Comparison of ENCODE assay signal across 9 mouse cellular contexts in the genomic region with DNA sequence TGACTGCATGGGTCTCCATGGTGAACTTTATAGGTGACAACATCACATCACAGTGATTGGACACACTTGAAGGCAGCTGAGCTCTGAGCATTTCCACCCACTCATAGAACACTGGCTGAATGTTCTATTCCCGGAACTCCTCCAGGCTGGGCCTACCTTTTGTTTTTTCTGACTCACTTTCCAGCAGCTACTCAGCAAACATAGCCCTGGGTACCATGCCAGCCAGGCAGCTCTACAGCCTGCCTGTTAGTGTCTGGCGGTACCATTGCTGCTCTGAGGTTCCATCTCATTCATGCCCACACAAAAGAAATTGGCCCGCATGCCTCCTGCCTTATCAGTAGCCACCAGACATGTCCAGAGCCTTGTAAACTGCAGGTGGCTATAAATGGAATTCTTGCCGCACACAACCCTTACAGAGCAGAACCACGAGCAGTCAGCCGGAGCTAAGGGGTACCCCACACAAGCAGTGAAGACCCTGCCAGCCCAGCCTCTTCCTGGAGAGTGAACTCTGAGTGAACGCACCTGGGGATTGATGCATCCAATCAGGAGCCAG. TPM values are rescaled to one million over a fixed set of nuclear protein-coding genes. Genes with fewer than 3 reads are reported as not detected.
DNase-seq lines count a peak whose midpoint lies in the region; ATAC-seq and TF ChIP-seq lines count a peak whose summit lies in the region.
"Had no signal": no experiment of that assay in that cellular context is flagged by ENCODE, and none has a peak within 500 bp of the region (broad histone marks: within the 10 kb centered on the region; RNA-seq: fewer than 3 reads in every experiment).

No protein-coding gene starts in this region.

- no peak overlapping the region for H3K4me3 ChIP-seq in heart, postnatal 0 days (ENCODE audit: low read depth, low read length)
- peak overlapping the region; percentile 29 for H3K4me3 ChIP-seq in liver, embryonic 16.5 days (ENCODE audit: low read depth, low read length)

- TF ChIP-seq CTCF in heart, postnatal 0 days (IDR thresholded peaks at IDR 0.05; ENCODE audit: low read depth), result no peak

- peak overlapping the region; percentile 12 for H3K27ac ChIP-seq in heart, postnatal 0 days (ENCODE audit: low read depth)
- peak overlapping the region; percentile 89 for H3K27ac ChIP-seq in liver, embryonic 16.5 days (ENCODE audit: low read length)

- no peak overlapping the region for H3K9ac ChIP-seq in heart, postnatal 0 days (replicated peaks; ENCODE audit: low read depth, low read length)
- peak overlapping the region; percentile 51 for H3K9ac ChIP-seq in liver, embryonic 16.5 days (ENCODE audit: low read depth, low read length)

- peak; percentile 61 for ATAC-seq in heart, postnatal 0 days (ENCODE audit: insufficient read depth, low read depth)
- peak; percentile 88 for ATAC-seq in liver, embryonic 16.5 days (ENCODE audit: low read depth)

- no peaks in the 10 kb centered on the region for H3K36me3 ChIP-seq in heart, postnatal 0 days (replicated peaks; ENCODE audit: control insufficient read depth, insufficient read depth, low read length)
- H3K36me3 ChIP-seq in liver, embryonic 16.5 days (ENCODE audit: control insufficient read depth, insufficient read depth), result no peaks in the 10 kb centered on the region

- DNase-seq in right cerebral cortex, adult 2 months (ENCODE audit: low spot score in 2 of 2), result peak; percentile 73 to 82
- DNase-seq in right cerebral cortex, postnatal 10 days (ENCODE audit: low spot score in 2 of 2), result no peak
- DNase-seq in heart, postnatal 0 days (ENCODE audit: low spot score), result no peak
- no peak for DNase-seq in urinary bladder, postnatal 10 days (ENCODE audit: low spot score)
- DNase-seq in adrenal gland, postnatal 10 days, result no peak
- DNase-seq in cerebellum, adult 18-20 months, result no peak
- DNase-seq in adrenal gland, adult 2 months, result no peak

- H3K4me2 ChIP-seq in heart, postnatal 0 days (ENCODE audit: low read depth, low read length), result no peak overlapping the region
- peak overlapping the region; percentile 64 for H3K4me2 ChIP-seq in liver, embryonic 16.5 days (ENCODE audit: low read depth, low read length)

- H3K9me3 ChIP-seq in heart, postnatal 0 days (replicated peaks; ENCODE audit: control insufficient read depth, low read length), result no peaks in the 10 kb centered on the region
- H3K9me3 ChIP-seq in liver, embryonic 16.5 days (replicated peaks; ENCODE audit: control insufficient read depth, low read length), result no peaks in the 10 kb centered on the region

- WGBS in heart, postnatal 0 days, result 23% methylated on average over 7 of the region's 7 CpGs
- 30% methylated on average over 7 of the region's 7 CpGs for WGBS in liver, embryonic 16.5 days (ENCODE audit: insufficient replicate concordance)

- peaks cover 15% of the 10 kb centered on the region for H3K4me1 ChIP-seq in heart, postnatal 0 days (ENCODE audit: control insufficient read depth, insufficient read depth)
- peaks cover 24% of the 10 kb centered on the region for H3K4me1 ChIP-seq in liver, embryonic 16.5 days (ENCODE audit: control insufficient read depth, low read depth, low read length)

- H3K27me3 ChIP-seq in heart, postnatal 0 days (ENCODE audit: control insufficient read depth, insufficient read depth, low read length), result no peaks in the 10 kb centered on the region
- H3K27me3 ChIP-seq in liver, embryonic 16.5 days (ENCODE audit: control insufficient read depth, insufficient read depth, low read depth, low read length), result no peaks in the 10 kb centered on the region

- TF ChIP-seq EP300 in heart, postnatal 0 days (IDR thresholded peaks at IDR 0.05; ENCODE audit: low read depth), result no peak

RNA-seq across cellular contexts. Expression of a gene that starts 55.8 kb away (rescaled TPM):
- total RNA-seq in heart, postnatal 0 days (2014; rRNA removed; ENCODE audit: low replicate concordance), result not detected in 2 replicates
- polyA plus RNA-seq in heart, postnatal 0 days (2015; fragmentation: Nextera tagmentation; extraction: Ambion mirVana), result not detected in 2 replicates
- polyA plus RNA-seq in liver, embryonic 16.5 days (2015; fragmentation: Nextera tagmentation; extraction: Ambion mirVana), result not detected in 2 replicates
- not detected for total RNA-seq in adrenal gland, postnatal 10 days (2021)
- not detected for total RNA-seq in adrenal gland, adult 2 months (2021)
- polyA plus RNA-seq in adrenal gland, adult 2 months (2012; rRNA removed), result not detected in 2 replicates
- total RNA-seq: left cerebral cortex, adult 8-10 months had no signal

Comparison
In these comparisons a context has a peak if more than half of its experiments do, and no peak if none do; other contexts are left out.
1. DNase-seq: peak in right cerebral cortex, adult 2 months (2 of 2); none in right cerebral cortex, postnatal 10 days (0 of 2), heart, postnatal 0 days (single experiment), urinary bladder, postnatal 10 days (single experiment), adrenal gland, postnatal 10 days (single experiment), cerebellum, adult 18-20 months (0 of 2) and adrenal gland, adult 2 months (single experiment).